Mouse (Mus musculus) kidney, adult 9 months (tissue): ENCODE measurements at regions not wholly inside any gene's neighbourhood (a gene's known extent, or its start where the extent isn't known, plus 50 kb on each side); places are given as distances from the start of the nearest gene placed in this dataset.

Source experiments
- DNase-seq: peaks from one replicate; pipeline ENCODE4 v3.0.0; 2022

DNA sequence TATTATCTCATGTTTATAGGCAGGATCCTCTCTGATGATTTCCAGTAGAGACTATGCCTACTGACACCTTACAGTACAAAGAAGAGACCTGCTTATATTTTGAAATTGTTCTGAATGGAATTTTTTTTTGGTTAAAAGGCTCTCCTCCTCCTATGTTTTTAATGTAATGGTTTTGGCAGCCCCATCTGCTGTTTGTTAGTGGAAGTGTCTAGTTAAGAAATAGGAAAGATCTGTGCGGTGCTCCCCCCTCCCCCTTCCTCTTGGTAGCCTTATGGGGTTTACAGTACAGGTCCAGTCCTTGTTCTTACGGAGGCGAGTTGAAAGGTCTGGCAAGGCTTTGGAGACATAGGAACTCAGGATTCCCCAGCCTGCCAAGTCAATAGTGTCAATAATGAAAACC lies 334.0 kb upstream of the Mki67 start:
- no peak for DNase-seq

DNA sequence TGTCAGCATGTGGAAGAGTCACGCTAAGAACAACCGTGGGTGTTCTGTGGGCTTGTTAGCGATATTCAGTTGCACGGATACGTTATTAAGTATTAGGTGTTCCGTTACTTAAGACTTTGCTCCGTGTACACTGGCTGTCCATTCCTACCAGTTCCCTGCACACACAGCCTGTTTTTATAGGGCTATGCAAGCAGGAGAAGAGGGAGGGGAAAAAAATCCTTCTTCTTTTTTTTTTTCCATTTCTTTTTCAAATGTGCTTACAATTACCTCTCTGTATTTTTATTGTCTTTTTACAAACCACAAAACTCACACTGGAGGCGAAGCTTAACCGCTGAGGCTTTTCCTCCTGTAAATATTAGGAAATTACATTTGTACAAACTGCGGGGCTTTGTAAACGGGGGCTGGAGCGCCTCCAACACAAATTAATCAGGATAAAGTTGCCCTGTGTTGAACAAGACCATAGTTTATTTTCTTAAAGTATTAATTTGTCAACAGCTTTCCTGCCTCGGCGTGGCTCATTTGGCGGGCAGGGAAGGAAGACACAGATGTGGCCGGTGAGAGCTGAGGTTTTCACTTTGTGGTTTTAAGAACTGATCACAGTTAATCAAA lies 340.8 kb upstream of the Mki67 start:
- DNase-seq, result no peak

DNA sequence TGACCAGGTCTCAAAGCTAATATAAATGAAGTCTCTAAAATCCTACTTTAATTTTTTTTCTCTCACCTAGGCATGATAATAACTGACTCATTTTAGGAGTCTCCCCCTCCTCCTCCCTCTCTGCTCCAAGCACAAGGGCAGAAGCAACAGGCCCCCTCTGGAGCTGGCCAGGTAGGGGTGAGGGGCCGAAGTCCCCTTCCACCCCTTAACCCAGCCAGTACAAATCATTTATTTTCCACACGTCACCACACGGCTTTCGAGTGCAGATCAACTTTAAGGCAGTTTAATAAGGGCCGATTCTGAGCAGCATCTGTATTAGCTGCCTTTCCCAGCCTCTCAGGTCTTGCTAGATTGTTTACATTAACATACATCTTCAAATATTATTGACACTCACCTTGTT lies 342.2 kb upstream of the Mki67 start:
- no peak for DNase-seq

DNA sequence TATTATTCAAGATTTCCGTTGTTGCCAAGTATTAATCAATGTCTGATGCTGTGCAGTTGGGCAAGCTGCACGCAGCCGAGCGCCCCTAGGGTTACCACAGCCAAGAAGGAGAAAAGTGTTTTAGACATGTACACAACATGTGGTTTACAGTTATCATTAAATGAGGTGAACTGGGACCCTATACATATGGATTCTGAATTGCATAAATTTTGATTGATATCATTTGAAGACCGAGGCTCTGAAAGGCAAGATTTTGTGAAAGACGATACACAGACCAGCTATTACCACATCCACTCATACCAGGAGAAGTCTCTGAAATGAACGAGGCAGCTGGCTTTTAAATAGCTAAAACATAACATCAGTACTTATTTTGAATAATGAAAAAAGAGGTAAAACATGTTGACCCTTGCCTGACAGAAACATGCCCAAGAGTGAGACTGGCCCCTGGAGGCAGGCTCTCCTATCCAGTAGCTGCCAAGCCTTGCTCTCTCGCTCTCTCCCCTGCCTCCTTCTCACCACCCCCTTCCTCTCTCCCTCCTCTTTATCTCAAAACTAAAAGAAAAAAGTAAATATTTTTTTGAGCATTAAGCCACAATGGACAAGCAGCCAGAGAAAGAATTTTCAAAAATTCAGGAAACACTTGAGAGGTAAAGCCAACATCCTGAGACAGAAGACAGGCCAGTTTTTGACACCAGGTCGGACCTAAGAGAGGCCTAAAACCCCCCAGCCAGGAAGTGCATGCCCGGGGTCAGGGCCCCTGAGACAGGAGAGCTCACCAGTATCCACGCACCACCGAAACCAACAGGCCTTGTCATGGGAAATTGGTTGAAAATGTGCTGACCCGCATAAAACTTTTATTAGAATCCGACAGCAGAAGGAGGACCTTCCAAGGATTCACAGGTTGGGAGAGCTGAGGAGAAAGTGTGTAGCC lies 342.9 kb upstream of the Mki67 start:
- DNase-seq, result no peak

DNA sequence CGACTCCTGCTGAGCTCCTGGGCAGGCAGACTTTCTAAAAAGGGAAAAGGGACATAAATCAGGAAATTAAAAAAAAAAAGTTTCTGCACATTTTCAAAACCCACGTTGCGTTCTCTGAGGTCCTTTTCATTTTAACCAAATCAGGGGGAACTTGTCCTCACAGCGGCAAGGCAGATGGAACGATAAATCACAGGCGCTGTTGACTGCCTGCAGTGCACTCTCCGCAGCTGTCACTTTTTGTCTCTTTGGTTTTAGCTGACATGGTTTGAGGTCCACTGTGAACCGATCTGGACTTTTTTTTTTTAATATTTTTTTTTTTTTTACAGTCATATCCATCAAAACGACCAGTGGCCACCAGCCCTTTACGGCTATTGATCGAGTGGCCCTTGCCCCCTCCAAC lies 343.7 kb upstream of the Mki67 start:
- DNase-seq, result no peak

DNA sequence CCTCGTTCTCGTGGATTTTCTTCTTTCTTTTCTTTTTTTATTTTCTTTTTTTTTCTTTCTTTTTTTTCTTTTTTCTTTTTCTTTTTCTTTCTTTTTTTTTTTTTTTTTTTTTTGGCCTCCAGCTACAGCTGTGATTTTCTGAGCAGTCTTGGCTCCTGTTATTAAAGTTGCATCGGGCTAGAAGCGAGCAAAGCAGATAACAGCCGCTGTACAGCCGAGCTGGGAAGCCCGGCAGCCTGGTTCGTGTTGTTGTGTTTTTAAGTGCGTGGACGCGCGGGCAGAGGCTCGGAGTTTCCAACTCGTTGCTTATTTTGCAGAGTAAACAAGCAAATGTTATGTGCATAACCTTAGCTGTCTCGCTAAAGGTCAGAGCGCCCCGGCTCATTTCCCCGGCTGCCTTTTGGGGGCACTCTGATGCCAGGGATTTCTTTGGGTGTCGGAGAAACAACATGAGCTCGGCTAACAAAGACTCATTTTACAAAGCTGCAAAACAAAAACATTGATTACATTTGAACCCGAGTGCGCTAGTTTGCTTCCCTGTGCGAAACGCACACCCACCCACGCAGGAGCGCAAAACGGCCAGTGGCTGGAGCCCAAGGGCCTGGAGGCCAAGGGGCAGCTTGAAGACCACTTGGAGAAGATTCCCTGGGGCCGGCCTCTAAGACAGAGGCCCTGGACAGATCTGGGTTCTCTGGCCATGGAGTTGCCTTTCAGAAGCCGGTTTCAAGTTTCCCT lies 344.3 kb upstream of the Mki67 start:
- peak; percentile 84 for DNase-seq

DNA sequence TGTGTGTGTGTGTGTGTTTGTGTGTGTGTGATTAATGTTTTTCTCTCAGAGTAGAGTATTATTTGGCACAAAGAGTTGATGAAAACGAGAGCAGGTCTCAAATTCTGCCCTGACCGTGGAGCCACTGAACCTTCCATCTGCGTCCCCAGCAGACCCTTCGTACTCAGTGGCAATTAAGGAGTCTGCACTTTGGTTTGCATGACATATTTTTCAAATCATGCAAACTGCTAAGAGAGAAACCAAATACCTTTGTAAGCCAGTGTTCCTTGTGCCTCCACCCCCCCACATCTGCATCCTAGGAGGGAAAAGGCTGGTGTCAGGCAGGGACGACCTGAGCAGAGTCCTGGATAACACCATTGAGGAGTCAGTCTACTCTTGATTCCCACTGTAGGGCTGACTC lies 346.5 kb upstream of the Mki67 start:
- no peak for DNase-seq

DNA sequence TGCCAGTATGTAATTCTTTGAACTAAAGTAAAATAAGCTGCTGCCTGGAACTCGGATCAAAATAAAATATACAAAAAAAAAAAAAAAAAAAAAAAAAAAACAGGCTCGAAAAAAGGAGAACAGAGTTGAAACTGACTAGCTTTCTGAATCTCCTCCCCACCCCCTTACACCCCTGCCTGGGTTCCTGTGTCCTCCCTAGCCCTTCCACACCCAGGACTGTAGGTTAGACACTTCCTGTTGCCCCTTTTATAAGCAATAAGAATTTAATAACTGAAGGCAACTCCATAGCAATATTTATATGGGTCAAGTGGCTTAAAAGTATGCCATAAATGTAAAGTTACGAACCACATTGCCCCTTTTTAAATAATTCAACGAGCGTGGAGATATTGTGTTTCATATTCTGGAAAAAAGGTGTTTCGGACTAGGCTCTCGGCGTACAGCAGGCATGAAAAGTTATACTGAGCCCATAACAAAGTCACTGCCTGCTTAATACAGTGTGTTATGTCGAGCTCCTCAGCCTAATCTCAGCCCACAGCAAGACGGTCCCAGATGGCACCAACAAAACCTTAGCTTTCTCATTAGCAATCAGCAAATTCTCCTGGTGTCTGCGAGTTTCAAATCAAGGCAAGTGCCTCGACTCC lies 349.0 kb upstream of the Mki67 start:
- no peak for DNase-seq

DNA sequence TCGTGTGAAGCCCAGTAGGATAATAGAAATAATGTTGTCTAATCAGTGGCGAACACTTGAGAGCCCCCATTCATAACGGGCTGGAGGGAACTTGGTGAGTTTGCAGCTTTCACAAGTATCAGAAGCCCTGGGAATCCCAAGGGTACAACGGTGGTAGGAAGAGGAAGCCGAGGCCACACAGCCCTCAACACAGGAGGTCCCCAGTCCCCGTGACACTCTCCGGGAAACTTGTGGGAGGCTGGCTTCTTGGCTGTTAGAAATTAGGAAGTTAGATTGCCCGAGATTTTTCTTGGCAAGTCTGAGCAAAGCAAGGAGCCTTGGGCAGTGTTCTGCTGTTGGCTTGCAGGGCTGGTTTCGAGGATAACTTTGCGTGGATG lies 349.5 kb upstream of the Mki67 start:
- no peak for DNase-seq

DNA sequence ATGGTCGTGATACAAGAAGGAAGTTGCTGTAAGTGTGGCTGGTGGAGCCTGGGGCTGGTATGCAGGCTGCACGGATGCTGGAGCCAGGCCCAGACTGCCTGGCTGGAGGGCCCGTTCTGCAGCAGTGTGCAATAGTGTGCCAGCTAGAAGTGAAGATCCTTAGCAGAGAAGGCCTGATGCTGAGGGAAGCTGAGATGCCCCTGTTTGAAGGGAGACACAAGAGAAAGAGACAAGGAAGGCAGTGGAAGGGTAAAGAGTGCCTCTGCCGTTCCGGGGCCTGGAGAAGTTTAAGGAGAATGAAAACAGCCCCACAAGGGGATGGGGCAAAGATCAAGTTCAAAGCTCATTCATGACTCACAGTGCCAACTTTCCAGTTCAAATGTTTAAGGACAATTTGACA lies 354.7 kb upstream of the Mki67 start:
- DNase-seq, result peak; percentile 84

DNA sequence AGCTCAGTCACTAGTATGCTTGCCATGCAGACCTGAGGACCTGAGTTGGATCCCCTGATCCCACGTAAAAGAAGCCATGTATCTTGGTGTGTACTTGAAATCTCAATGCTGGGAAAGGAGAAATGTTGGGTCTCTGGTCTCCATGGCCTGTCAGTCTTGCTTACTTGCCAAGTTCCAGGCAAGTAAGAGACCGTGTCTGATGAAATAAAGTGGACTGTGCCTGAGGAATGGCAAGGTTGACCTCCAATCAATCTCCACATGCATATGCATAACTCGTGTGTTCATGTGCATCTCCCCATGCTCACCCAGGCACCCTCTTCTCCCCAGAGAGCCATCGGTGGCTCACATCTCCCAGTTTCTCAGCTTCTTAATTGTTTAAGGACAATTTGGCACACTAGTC lies 355.2 kb upstream of the Mki67 start:
- DNase-seq, result peak; percentile 75

DNA sequence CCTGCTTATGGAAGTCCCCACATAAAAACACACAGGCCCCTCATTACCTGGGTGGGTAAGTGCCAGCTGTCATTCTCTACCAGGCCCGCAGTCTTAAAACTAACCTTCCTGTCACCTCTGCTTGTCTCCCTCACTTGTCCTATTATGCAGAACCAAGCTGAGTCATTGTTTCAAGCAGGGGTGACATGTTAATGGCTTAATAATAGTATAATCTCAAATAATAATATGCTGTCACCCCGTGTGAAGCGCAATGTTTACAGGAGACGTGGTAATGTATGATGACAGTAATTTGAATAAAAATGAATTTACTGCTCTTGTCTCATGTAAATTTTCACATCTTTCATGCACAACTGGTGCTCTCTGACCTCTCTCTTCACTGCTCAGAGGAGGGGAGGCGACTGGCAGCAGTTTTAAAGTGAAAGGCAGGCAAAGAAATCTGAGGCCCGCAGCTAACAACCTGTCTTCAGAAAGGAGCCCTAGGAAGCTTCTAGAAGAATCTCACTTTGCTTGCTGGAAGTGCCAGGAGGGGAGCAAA lies 357.2 kb upstream of the Mki67 start:
- no peak for DNase-seq

DNA sequence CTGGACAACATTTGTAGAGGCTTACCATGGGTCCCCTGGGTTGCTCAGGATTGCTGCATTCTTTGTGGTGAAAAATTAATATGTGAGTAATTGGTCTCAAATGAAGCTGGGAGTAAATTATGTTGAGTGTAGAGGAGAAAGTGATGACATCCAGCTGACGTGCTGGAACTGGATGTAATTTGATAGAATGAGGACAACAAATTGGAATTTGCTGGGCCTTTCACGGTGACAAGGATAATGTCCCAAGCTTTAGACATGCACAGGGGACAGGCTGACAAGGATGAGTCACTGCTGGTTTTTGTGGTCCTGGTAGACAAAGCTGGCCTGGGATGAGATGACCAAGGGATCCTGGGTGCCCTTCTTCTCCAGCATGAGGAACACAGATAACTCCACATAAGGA lies 357.9 kb upstream of the Mki67 start:
- DNase-seq, result no peak

DNA sequence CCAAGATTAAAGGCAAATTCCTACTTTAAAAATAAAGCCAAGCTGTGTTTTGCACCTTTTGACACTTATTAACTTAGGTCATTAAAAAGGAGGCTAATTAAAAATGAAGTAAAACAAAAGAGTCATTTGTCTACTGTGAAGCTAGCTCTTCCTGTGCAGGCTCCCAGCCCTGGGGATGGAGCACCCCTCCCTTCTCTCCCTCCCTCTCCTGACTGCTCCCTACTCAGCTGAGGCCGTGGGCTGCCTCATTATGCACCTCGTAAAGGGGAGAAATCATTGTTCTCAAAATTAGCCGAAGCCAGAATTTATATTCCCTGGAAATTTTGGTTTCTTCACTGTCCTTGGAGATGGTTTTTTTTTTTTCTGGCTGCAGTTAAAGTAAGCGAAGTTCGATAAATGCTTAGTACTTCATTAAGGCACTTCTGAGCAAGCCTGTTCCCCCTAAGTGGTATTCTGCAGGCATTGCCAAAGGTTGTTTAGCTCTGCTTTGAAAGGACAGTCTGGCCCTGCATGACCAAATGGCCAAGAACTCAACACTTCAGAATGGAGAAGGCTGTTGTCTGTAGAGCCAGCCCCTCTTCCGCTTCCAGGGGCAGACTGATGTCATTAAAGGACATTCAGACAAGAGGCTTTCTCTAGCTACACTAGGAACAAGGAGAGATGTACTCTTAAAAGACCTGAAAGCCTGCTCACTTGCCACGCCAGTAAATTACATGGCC lies 365.5 kb upstream of the Mki67 start:
- no peak for DNase-seq

DNA sequence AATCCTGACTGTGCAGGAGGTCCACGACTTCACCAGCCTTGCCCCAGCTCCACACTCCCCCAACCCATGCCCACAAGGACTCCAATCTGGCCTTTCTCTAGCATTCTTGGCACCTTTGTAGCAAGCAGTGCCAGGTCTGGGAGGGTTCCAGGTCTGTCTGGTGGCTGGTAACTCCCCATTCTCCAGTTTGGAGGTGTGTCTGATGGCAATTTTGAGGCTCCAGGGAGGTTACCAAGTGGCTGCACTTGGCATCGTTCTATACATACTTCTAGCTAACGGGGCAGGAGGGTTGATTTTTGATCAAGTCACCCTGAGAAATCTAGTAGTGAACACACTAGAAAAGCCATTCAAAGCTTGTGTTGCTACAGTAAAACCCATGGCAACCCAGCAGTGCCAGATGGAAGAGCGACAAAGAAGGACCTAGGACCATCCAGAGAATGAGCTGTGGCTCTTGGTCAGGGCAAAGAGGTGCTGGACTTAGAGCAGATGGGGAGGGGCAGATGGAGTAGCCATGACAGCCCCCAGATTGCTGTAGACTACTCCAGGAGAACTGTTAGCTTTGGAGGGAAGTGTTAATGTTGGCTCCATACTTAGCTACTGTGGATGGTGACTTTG lies 366.2 kb upstream of the Mki67 start:
- peak; percentile 22 for DNase-seq

DNA sequence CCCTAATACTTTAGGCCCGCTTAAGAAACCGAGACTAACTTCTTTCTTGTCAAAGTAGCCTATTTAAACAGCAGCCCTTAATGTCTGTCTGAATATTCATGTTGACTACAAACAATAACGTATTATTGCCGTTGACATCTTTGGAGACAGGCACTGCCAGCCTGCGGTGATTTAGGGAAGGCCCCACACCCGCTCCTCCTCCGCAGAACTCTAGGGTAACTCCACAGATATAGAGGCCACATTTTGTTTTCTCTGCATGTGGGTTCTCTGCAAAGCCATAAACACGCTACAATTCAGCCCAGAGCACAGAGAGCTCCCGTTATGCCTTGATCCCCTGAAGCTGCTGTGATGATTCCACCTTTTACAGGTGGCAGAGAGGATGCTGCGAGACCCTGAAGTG lies 366.8 kb upstream of the Mki67 start:
- DNase-seq, result no peak

DNA sequence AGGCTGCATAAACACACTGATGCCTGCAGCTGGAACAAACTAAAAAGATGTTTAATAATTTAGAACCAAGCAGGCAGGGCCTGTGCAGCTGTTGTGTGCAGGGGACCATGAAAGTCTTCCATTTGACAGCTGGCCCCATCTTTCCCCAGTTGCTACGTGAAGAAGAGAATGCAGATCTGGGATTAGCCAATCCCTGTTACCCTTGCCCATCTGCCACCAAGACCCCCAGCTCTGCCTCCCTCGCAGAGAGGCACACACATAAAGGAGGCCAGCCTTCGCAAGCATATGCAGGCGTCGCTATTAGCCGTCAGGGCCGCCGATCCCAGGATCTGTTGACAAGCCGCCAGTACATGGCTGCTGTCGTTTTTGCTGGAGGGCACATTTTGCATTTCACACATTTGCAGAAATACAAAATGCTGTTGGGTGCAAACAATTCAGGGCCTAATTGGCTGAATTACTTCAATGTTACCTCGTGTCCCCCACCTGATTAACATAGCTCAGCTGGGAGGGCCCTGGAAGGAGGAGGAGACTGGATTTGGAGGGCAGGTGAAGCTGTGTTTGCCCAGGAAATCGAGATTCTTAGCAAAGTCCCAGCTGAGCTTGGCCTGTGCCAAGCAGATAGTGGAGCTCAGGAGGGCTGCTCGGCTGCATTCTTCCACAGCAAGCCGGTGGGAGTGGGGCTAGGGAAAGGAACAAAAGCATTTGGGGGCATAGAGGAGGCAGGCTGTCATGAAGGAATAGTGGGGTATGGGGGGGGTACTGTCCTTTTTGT lies 367.6 kb upstream of the Mki67 start:
- DNase-seq, result no peak

DNA sequence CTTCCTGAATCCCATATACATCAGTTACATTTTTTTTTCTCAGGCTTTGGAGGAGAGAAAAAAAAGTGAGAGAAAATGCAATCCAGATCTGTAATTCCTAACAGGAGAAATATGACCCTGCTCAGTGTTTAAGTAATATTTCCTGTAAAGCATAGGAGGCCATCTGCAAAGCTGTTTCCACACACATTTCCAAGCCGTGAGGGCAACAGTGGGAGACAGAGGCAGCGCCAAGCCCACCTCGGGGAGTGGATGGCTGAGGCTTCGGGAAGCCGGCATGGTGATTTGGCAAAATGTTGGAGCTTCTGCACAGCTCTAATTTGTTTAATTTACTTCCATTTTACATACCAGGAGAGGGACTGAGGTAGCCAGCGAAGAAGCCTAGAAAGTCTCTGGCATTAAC lies 372.6 kb upstream of the Mki67 start:
- no peak for DNase-seq

DNA sequence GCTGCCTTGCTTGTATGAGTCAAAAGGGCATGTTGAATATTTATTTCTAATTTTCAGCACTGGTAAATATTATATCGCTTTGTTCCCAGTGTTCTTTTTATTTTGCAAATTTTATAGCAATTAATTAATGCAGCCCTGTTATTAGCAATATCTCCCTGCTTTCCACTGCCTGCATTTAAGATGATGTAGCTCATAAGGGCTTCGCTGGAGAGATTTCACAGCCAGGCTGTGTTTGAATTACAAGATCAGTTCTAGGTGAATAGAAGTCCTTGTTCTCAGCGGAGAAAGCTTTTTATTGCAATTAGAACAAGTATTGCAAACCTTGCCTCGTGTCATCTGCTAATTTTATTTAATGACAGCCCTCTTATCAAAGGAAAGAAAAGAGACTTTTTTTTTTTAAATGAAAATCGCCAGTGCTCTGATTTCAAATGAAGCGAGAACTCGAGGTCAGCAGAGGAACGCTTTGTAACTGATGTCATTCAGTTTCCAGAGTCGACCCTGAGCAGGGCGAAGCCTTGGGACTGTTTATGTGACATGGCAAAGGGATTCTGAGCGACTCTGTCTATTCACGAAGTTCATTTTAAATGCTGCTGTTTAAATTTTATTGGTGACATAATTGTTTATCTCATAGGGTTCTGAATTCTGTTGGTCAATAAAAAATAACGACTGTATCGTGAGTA lies 378.7 kb upstream of the Mki67 start:
- no peak for DNase-seq

DNA sequence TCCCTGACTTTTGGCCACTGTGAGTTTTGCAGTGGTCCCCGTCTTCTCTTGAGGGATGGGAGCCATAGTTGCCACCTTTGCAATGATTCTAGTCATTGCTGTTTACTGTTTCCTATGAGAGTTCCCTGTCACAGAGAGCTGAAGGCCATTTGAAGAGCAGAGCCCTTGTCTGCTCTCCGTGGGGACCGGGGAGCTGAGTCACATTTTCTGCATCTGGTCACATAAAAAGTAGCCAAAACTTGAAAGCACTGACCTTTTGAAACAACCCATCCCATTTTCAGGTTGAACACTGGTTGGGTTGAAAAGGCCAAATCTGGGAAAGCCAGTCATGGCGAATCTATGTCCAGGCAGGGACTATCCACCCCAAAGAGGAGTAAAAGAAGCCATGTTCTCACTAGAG lies 387.9 kb upstream of the Mki67 start:
- no peak for DNase-seq

DNA sequence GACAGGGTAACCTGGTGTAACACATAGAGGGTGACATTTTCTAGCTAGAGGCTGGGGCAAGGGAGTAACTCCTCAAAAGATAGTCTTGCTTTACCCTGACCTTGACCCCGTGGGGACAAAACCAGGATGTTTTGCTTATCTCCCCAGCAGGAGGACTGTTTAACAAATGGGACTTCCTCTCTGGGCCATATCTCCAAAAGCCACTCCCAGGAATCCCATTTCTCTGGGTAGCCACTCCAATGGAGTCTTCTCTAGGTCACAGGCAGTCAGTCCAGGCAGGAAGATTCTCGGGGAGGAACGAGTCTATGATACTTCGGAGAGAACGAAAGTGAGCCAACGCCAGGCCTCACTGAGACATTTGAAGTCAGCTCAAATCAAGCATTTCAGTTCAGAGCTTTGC lies 396.0 kb upstream of the Mki67 start:
- no peak for DNase-seq
